Mouse (Mus musculus) gastrocnemius, adult 2 months (tissue): ENCODE data around the gene B230104I21Rik. TPM values are rescaled to one million over a fixed set of nuclear protein-coding genes. Genes with fewer than 3 reads are reported as not detected.
A peak's percentile ranks its signal among the peaks of the same experiment; 100 is the strongest.

Experiments
- DNase-seq: peaks from one replicate; pipeline ENCODE4 v3.0.0; 2022
- H3K27ac ChIP-seq: fragments of 200-600 bp; 2 replicates; pipeline ENCODE4 v1.8.1; 2022; ENCODE audit warnings: mild to moderate bottlenecking
- H3K4me3 ChIP-seq: fragments of 200-600 bp; 2 replicates; pipeline ENCODE4 v1.8.1; 2022; ENCODE audit warnings: mild to moderate bottlenecking, moderate library complexity
- CTCF ChIP-seq: fragments of 200-600 bp; IDR thresholded peaks from 2 replicates; pipeline ENCODE4 v1.8.1; 2022; ENCODE audit warnings: antibody characterized with exemption, mild to moderate bottlenecking, moderate library complexity
- intact Hi-C: fragments of 180-260 bp; cut with DNase I; formaldehyde crosslinking; loops from one replicate; pipeline ENCODE4 v1.15.1; 2025
- total RNA-seq, 2 experiments: library from RNA; stranded (reverse); gene quantifications; 2 replicates each; pipeline ENCODE4 v1.2.3; 2021

Gene B230104I21Rik
- total RNA-seq, 2 experiments from 2014 or later, result not detected

DNA sequence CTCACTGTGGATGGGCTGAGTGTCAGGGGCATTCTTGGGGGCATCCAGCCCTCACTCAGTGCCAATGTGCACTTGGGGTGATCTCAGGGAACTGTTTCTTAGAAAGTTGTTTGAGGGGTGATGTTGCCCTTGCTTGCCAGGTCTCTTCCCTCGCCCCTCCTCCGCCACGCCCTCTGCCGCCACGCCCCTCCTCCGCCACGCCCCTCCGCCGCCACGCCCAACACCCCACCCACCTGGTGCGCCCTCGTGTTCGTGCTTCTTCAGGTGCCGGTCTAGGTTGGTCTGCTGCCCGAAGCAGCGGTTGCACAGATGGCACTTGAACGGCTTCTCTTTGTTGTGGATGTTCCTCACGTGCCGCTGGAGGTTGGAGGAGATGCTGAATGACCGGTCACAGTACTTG is 7.5 kb upstream of the B230104I21Rik start:
- intact Hi-C loops, result loop anchor here (2.0 to 5.0 kb wide), 2 partner anchors 346 to 469 kb away; no protein-coding TSS in a partner anchor
- no peak for TF ChIP-seq CTCF
- Histone ChIP-seq H3K4me3 (no peak overlapping the region), H3K27ac (no peak overlapping the region)
- DNase-seq, result no peak

DNA sequence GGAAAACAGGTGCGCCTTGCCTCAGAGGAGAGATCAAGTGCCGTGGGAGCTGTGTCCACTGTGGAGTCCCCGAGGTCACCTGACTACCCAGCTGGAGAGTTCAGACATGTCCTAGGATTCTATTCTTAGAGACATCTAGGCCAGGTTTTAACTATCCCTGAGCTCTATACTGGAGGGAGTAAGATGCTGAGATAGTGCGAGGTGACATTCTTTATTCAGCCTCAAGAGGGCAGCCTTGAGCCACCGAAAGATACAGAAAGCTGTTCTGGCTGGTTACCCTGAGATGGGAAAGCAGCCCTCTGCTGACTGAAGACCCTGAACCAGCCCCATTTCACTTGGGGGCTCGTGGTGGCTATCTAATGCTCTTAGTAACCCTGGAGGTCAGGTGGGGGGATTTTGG is 7.1 kb upstream of the B230104I21Rik start:
- intact Hi-C loops, result loop anchor here (2.0 to 5.0 kb wide), 2 partner anchors 346 to 468 kb away; no protein-coding TSS in a partner anchor
- no peak overlapping the region for H3K4me3 ChIP-seq
- no peak overlapping the region for H3K27ac ChIP-seq
- peak; percentile 90 for TF ChIP-seq CTCF
- peak; percentile 52 for DNase-seq

DNA sequence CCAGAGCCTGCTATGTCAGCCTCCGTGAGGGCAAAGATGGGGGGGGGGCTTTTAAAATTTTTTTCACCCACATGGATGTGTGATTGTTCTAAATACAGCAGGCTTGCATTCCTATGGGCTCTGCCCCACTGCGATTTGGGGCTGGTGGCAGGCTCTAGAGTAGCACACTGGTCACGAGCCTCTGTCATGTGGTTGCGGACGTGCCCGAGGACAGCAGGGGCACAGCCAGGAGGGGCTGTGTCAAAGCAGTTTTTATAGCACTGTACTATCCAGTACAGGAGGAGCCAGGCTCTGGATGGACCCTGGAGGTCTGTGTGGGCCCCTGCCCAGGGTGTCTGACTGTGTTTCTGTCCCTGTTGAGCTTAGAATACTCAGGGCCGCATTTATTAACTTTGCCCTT is 5.9 kb upstream of the B230104I21Rik start:
- H3K4me3 ChIP-seq, result no peak overlapping the region
- no peak for TF ChIP-seq CTCF
- DNase-seq, result no peak
- intact Hi-C loops, result loop anchor here (10.0 kb wide), 1 partner anchor 495 kb away; no protein-coding TSS in a partner anchor
- H3K27ac ChIP-seq, result peak overlapping the region; percentile 16; the same call in 1 of the 2 replicates

DNA sequence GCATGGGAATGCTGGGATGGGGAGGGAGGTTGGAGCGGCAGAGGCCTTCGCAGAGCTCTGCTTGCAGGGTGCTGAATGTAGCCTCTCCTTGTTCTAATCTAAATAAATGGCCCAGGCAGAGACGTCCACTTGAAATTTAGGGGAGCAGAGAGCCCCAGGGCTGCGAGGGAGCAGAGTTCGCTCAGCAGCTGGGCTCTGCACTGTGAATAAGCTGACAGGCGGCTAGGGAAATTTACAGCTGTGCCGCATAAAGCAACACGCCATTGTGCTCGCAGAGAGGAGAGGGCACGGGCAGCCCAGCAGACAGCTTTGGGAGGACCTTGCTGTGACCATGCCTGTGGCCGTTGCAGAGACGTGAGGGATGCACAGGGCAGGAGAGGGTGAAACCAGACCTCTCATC is 4.7 kb upstream of the B230104I21Rik start:
- no peak for DNase-seq
- intact Hi-C loops, result loop anchor here (10.0 kb wide), 1 partner anchor 494 kb away; no protein-coding TSS in a partner anchor
- H3K27ac ChIP-seq, result peak overlapping the region; percentile 40
- TF ChIP-seq CTCF, result no peak
- no peak overlapping the region for H3K4me3 ChIP-seq

DNA sequence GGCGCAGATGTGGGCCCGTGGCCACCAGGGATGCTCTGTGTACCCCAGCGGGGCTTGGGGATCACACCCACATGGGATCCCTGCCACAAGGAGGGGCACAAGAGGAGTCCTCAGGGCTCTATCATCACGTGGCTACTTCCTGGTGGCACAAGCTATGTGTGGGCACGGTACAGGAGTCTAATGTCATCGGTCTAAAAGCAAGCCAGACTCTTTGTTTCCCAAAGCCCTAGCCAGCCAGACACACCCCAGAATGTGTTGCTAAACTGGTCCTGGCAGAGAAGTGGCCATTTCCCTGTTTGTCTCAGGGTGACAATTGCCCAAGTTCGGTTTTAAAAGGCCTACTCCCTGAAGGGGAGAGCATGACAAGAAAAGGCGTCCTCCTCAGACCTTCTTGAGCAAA is 2.6 kb upstream of the B230104I21Rik start:
- DNase-seq, result no peak
- no peak for TF ChIP-seq CTCF
- Histone ChIP-seq H3K27ac (peak overlapping the region; percentile 67), H3K4me3 (peak overlapping the region; percentile 1; the same call in 1 of the 2 replicates)
- intact Hi-C loops, result loop anchor here (10.0 kb wide), 1 partner anchor 492 kb away; no protein-coding TSS in a partner anchor

DNA sequence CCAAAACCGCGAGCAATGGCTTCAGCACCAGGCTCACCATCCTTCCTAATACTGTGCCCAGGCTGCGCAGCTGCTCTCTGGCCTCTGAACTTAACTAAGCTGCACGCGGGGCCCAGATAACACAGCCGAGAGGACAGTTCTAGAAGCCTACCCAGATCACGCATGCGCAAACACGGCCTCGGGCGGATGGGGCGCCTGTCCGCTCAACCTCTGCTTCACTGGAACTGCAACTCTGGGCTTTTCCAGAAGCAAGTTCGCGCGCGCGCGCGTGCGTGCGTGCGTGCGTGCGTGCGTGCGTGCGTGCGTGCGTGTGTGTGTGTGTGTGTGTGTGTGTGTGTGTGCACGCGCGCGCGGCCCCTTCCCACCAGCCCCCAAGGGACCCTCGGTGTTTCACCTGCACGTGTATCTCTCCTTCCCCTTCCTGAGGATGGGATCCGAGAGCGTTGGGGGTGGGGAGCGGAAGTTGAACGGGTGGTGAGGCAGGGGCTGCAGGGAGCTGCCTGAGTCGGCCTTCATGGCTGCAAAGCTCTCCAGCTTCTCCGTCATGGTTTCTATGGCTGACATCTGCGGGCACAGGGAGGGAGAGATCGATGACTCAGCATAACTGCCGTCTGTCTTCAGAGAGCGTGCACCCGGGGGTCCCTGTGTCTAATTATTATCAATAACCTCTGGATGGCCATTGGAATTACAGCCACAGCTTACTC is 1.1 kb upstream of the B230104I21Rik start:
- TF ChIP-seq CTCF, result no peak
- peak overlapping the region; percentile 84 for H3K27ac ChIP-seq
- peak; percentile 52 for DNase-seq
- H3K4me3 ChIP-seq, result peak overlapping the region; percentile 51
- intact Hi-C loops, result loop anchor here (10.0 kb wide), 1 partner anchor 490 kb away; no protein-coding TSS in a partner anchor

DNA sequence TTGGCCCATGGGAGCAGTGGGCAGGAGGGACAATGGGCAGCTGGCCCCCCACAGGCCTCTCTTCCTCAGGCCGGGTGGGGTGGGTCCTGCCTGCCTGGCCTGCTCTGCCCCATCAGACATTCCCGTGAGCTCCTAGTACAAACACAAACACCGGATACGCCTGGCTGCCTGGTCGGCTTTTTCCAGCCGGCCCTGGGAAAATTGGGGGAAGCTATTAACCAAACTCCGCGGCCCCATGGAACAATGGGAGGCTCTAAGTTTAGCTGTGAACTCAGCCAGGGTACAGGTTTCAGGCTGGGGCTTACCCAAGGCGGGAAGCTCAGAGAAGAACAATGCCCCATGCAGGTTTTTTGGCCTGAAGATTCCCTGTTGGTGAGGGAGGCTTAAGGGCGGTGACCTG is 723 bp downstream of the B230104I21Rik start:
- no peak for TF ChIP-seq CTCF
- DNase-seq, result peak; percentile 57
- intact Hi-C loops, result loop anchor here (10.0 kb wide), 1 partner anchor 488 kb away; no protein-coding TSS in a partner anchor
- Histone ChIP-seq H3K4me3 (no peak overlapping the region), H3K27ac (peak overlapping the region; percentile 87)

DNA sequence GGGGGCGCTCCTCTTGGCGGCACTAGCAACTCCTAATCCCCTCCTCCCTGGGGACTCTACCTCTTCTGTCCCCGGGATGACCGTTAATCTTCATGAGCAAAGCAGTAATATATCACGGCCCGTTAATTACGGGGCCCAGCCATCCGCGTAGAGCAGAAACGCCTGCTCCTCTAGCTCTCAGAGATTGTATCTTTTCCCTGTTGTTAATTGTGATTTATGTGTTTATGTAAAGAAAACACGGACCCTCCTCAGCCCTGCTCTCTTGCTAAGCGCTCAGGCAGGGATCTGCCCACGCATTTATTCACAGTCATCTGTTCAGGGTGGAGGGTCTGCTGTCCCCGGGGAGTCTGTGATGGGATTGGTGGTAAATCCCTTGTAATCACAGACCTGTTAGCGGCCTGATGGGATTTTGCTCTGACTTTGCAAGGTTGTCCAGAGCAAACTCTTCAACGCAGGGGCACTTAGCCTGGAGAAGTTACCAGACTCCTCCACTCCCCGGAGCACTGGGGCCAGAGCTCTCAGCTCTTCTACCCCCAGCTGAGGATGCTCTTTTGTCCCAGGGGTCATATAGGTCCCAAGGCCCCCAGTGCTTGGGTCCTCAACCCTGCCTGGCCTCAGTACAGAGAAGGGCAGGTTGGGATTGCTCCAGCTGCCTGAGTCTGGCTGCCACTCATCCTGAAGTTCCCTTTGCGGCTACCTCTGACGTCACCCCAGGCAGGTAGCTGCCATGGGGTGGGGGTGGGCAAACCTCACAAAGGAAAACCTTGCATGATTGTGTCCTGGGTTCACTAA is 11.0 kb downstream of the B230104I21Rik start:
- DNase-seq, result no peak
- intact Hi-C loops, result no loop called here
- no peak for TF ChIP-seq CTCF
- H3K27ac ChIP-seq, result peak overlapping the region; percentile 58; the same call in 1 of the 2 replicates
- no peak overlapping the region for H3K4me3 ChIP-seq

DNA sequence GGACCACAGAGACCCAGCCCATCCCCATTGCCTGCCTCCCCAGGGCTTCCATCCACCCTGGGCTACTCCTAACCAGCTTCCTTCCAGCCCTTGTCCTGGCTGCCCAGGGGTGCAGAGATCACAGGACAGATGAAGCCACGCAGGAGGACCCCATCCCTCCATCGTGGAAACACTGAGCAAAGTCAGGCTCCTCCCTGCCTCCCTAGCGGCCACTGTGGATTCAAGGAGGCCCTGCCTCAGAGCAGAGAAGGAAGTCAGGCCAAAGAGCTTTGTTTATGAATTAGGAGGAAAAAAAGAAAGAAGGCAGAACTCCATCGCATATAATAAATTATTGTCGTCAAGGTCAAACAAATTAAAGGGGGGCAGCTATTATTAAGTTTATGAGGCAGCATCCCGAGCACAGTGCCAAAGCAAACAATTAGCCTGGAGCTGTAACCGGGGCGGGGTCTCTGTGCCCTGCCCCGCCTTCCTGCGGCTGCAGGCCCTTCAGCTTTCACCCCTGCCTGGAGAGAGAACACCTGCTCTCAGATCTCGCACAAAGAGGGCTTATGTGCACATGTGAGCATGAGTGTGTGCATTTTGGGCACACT is 12.4 kb downstream of the B230104I21Rik start:
- TF ChIP-seq CTCF, result no peak
- no peak overlapping the region for H3K4me3 ChIP-seq
- no peak for DNase-seq
- H3K27ac ChIP-seq, result peak overlapping the region; percentile 58
- intact Hi-C loops, result no loop called here

DNA sequence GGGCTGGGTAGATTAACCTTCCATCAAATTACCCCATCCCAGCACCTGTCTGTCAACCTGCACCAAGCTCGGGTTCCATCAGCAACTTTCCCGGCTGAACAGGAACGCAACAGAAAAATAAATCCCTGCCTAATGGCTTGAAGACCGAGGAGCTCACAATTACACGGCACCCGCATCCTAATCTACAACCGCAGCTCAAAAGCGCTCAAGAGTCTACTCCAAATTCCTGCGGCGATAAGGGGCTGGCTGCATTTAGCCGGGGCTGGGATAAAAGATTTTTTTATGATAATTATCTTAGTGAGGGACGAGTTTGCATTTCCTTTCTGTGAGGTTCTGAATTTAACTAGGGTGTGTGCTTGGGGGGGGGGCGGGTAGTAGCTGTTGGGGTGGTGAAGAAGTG is 16.3 kb downstream of the B230104I21Rik start:
- no peak overlapping the region for H3K27ac ChIP-seq
- DNase-seq, result no peak
- intact Hi-C loops, result no loop called here
- TF ChIP-seq CTCF, result no peak
- H3K4me3 ChIP-seq, result no peak overlapping the region

DNA sequence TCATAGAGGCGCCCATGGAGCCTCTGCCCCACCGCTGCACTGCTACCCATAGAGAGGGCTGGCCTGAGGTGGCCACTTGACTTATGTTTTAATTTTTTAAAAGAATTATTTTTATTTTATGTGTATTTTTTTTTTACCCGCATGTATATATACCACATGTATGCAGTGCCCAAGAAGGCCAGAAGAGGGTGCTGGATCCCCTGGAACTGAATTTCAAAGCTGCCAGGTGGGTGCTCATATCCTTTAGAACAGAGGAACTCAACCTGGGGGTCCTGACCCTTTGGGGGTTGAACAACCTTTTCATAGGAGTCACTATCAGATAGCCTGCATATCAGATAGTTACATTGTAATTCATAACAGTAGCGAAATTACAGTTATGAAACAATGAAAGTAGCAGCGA is 19.5 kb downstream of the B230104I21Rik start:
- intact Hi-C loops, result no loop called here
- TF ChIP-seq CTCF, result peak; percentile 24; the same call in 1 of the 2 replicates
- no peak for DNase-seq

DNA sequence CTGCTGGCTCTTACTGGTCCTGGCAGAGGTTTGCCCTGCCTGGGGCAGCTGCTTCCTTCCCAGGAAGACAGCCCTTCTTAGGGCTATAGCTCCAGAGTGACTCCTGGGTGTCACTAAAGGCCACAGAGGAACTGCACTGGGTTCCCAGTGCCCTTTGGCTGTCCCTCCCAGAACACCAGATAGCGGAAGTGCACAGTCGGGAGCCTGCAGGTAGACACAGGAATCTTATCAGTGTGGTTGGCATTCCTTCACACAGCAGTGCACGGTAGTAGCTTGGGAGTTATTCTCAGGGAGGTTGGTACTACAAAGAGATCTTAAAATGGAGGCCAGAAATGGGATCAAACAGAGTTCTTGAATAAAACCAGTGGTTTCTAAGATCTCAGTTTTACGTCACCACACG is 22.4 kb downstream of the B230104I21Rik start:
- no peak for DNase-seq
- Histone ChIP-seq H3K27ac (peak overlapping the region; percentile 57), H3K4me3 (no peak overlapping the region)
- TF ChIP-seq CTCF, result no peak
- intact Hi-C loops, result no loop called here

More for the DNA sequence above, 19.5 kb downstream of the B230104I21Rik start:
- Histone ChIP-seq H3K27ac (no peak overlapping the region), H3K4me3 (no peak overlapping the region)
